Mouse (Mus musculus): ENCODE measurements around the gene Iqsec1.

Gene Iqsec1

GRCm38 (mm10) chr6:90813526-90813925 is 175.0 kb downstream of the Iqsec1 start:
- DNase-seq (ENCODE audit: low spot score): no peak

DNA sequence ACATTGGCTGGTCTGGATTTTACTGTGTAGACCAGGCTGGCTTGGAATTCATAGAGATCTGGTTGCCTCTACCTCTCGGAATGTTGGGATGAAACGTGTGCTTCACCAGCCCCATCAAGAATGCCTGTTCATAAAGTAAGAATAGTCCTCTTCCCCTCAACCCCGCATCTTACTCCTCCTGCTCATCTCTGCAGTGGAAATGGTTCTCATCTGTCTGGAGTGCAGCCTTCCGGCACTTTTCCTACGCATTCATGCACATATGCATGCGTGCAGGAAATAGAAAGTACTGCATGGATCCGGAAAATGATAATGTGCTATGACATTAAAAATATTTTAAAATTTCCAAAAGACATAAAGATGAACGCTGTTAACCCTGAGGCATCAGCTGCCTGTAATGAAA is 175.9 kb downstream of the Iqsec1 start:
- no peak for DNase-seq (ENCODE audit: low spot score)

DNA sequence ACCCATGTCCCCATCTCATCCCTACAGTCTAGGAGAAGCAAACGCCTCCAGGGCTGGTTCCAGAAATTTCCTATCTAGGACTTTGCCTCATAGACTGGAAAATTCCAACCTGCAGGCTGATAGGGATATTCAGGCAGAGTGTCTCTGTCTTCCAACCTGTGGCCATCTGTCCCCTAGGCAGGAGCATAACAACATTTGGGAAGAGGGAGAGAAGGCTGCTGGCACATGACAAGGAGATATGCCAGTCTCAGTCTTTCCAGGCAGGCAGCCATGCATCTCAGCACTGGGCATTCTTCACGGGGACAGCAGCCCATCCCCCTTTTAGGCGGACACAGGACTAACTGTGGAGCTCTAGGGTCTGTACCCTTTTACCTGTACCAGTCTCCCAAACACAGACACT is 176.4 kb downstream of the Iqsec1 start:
- no peak for DNase-seq (ENCODE audit: low spot score)

DNA sequence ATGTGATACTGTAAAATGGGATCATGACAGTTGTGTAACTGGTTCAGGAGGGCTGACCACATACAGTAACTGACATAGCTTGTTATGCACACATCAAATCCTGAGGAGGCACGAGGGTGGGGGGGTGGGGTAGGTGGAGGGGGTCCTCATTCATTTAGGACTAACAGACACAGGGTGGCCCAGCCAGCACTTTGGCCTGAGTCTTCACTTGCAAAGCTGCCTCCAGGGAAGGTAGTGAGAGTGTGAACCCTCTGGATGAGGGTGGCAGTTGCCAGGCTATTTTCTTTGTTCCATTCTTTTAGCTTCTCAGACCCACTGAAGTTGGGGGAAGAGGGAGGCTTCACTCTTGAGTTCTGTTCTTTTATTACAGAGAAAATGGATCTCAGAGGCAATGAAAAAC is 177.9 kb downstream of the Iqsec1 start:
- no peak for DNase-seq (ENCODE audit: low spot score)

- peak; percentile 21 for DNase-seq (ENCODE audit: low spot score)
Measured at GRCm38 (mm10) chr6:90809960-90810362, 178.5 kb downstream of the Iqsec1 start.

- DNase-seq (ENCODE audit: low spot score): no peak
Measured at GRCm38 (mm10) chr6:90809077-90809840, 179.2 kb downstream of the Iqsec1 start.

- no peak for DNase-seq (ENCODE audit: low spot score)
Measured at GRCm38 (mm10) chr6:90808544-90808943, 179.9 kb downstream of the Iqsec1 start.

DNA sequence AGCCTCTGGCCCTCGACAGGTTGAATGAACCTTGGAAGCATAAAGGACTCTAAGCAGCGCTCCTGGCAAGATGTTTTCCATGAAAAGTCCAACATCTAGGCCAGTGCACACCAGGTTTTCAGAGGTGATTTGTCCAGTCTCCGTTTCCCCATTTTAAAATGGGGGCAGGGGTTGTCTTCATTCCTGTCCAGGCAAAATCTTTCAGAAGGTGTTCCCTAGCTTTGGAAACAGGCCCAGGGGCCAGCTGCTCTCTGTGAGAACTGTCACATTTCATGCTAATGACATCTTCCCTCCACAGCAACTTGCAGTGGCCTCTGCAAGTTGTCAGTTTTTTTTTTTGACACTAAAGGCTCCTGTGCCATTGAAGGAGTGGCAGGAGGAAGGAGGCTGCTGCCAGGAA is 180.4 kb downstream of the Iqsec1 start:
- DNase-seq (ENCODE audit: low spot score): no peak

GRCm38 (mm10) chr6:90807581-90807980 is 180.9 kb downstream of the Iqsec1 start:
- no peak for DNase-seq (ENCODE audit: low spot score)

DNA sequence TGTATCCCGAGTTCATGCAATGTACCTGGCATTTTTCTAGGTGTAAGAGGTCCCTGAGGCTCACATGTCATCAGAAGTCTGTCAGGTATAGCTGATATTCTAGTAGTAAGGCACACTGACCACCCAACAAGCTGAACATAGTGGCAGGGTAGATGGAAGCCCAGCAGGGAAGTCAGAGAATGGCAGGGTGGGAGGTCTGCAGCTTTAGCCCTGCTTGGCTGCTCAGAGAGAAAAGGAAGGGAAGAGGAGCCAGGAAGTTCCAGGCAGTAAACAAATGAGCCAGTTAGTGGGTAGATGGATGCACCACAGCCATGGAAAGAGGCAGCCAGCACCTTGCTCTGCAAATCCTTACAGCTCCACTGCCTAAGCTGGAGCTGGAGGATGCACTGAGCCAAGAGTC is 181.7 kb downstream of the Iqsec1 start:
- no peak for DNase-seq (ENCODE audit: low spot score)

DNA sequence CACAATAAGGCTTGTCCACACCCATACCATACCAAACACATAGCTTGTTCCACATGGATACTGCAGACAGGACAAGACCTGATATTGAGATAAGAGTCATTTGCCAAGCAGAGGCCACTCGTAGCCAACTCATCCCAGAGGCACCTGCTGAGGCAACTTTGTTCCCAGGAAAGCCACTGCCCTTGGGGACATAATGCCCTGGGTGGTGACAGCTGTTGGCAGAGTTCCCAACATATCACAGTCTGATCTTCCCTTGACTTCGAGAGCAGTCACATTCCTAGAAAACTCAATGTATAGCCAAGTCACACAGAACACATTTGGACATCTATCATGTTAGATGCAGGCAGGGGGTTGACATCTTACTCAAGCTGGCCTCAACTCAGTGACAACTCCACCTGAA is 183.4 kb downstream of the Iqsec1 start:
- no peak for DNase-seq (ENCODE audit: low spot score)

DNA sequence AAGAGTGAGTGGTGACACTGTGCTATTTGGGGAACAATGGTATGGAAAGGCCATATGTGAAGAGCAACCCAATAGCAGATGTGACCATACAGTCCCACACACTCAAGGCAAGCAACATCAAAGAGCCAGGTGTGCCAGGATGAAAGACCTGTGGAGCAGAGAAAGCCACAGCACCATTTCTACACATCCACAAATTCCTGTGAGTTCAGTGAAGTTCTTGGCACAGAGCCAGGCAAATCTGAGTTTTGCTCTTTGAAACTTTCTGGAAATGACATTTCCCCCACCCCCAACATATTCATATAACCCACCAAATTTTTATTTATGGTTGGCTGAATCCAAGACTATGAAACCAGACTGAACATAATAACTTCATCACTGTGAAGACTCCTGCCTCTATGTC is 183.8 kb downstream of the Iqsec1 start:
- DNase-seq (ENCODE audit: low spot score): no peak

DNA sequence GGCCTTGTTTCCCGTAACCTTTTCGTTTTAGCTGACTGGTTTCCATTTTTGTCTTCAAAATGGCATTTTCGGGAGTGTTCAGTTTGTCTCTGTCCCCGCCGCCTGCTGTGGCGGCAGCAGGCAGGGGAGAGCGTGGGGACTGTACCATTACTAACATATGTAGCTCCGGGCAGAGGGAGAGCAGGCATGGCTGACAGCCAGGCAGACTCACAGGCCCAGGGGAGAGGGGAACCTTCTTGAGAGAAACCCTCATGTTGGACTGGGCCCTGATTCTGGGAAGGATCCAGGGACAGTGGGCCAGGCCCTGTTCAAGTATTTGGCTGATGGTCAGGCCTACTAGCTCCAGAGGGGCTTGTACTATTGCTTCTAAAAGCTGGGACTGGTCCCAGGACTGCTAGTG is 185.9 kb downstream of the Iqsec1 start:
- no peak for DNase-seq (ENCODE audit: low spot score)

- no peak for DNase-seq (ENCODE audit: low spot score)
Measured at GRCm38 (mm10) chr6:90802058-90802457, 186.4 kb downstream of the Iqsec1 start.

DNA sequence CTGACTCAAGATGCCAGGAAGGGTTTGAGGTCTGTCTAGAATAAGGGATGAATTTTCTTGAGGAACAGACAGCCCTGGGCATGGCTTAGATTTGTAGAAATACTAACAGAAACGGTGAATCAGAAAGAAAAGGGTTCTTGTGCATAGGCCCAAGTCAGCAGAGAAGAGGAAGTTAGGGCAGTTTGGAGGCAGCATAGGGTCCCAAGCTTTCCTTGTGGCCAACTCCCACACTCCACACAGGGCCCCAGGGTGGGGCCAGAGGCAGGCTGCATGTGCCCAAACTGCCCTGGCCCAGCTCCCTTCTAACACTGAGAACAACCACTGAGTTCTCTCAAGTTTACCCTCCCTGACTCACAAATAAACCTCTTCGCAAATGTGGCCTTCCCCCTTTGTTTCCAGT is 187.7 kb downstream of the Iqsec1 start:
- DNase-seq (ENCODE audit: low spot score): no peak

DNA sequence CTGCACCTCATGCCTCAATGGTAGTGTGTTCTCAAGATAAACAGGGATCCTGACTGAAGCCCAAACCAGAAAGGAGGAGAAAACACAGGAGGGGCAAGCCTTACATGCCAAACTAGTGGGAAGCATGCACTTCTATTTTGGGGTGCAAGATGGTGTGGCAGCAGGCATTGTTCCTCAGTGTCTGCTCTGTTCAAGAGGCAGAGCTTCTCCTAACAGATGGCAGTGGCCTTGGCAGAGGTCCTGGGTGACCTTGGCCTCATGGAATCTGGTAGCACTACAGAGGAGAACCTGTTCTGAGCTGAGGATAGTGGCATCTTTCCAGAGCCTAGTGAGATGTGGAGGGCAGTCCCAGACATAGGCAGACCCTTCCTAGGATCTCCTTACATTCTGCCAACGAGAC is 189.4 kb downstream of the Iqsec1 start:
- no peak for DNase-seq (ENCODE audit: low spot score)

GRCm38 (mm10) chr6:90798201-90798600 is 190.3 kb downstream of the Iqsec1 start:
- no peak for DNase-seq (ENCODE audit: low spot score)

- no peak for DNase-seq (ENCODE audit: low spot score)
Measured at GRCm38 (mm10) chr6:90796902-90797596, 191.4 kb downstream of the Iqsec1 start.

- DNase-seq (ENCODE audit: low spot score): no peak
Measured at GRCm38 (mm10) chr6:90790901-90791300, 197.6 kb downstream of the Iqsec1 start.

GRCm38 (mm10) chr6:90789520-90789919 is 199.0 kb downstream of the Iqsec1 start:
- no peak for DNase-seq (ENCODE audit: low spot score)

DNA sequence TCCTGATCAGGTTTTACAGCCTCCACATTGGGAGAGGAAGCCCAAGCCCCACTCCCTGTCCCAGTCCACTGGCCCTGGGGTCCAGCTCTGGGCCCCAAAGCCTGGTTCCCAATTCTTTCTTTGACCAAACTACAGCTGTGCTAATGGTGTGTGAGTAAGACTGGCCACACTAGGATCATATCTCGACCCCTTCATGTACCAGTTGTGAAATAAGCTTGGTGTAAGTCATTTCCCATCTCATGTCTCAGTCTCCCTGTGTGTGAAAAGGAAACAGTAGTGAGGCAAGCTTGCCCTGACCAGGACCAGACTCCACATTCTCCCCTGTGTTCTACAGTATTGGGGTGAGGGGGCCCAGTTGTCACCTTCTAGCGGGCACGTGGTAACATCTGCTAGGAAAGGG is 200.9 kb downstream of the Iqsec1 start:
- no peak for DNase-seq (ENCODE audit: low spot score)

DNA sequence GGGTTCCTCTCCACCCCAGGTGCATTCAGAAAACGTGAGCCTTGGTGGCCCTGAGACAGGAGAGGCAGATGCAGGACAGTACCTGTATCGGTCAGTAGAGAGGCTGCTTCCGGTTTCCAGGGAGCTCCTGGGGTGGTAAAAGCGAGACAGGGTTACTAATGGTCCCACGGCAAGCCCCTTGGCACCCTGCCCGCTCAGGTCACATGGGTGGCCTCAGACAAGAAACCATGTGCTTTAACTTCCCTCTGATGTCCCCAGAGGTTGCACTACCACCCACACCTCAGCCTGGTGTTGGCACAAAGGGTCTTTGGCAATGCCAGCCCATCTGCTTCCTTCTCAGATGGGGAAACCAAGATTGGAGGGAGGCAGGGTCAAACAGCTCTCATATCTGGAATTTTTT is 201.4 kb downstream of the Iqsec1 start:
- DNase-seq (ENCODE audit: low spot score): no peak

- no peak for DNase-seq (ENCODE audit: low spot score)
Measured at GRCm38 (mm10) chr6:90786589-90786988, 201.9 kb downstream of the Iqsec1 start.

GRCm38 (mm10) chr6:90783945-90784344 is 204.5 kb downstream of the Iqsec1 start:
- no peak for DNase-seq (ENCODE audit: low spot score)

Measured in yolk sac, embryonic 10.5 days (tissue).